Mouse (Mus musculus): ENCODE measurements around the gene Itsn2.

DNA sequence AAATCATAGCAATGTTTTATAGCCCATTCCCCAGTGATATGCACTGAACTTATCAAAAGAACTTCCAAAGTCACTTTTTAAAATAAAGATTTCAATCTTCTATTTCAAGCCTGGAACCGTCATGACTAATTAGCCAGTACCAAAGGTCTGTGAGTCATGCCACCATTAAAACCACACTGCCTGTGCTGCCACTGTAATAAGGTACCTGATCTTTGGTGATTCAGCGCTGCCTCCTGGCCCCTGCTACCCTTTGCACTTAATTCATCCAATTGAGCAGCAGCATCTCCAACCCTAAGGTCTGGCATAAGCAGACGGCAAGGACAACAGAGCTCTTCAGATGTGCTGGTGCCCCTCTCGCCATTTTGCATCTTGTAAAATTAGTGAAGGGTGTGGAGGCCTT, 18.4 kb upstream of the Itsn2 start:
- TF ChIP-seq GATA1 (IDR thresholded peaks at IDR 0.05; ENCODE audit: low read length) (no peak), TAL1 (IDR thresholded peaks at IDR 0.05; ENCODE audit: low read length) (no peak)

Measured in erythroblast, embryonic 14.5 days (primary cell).